9 mouse cellular contexts compared by ENCODE assay signal in the genomic region with DNA sequence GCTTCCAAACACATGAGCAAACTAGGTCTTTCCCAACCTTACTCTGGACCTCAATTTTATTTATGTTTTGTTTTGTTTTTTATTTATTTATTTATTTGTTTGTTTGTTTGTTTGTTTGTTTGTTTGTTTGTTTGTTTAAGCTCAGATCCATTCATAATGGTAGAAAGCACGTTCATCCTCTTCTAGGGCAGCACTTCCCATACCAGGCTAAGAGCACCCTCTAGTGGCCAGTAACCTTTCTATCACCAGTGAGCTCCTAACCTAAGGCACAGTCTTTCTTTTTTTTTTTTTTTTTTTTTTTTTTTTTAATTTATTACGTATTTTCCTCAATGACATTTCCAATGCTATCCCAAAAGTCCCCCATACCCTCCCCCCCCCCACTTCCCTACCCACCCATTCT. TPM values are rescaled to one million over a fixed set of nuclear protein-coding genes. Genes with fewer than 3 reads are reported as not detected.
DNase-seq lines count a peak whose midpoint lies in the region; ATAC-seq and TF ChIP-seq lines count a peak whose summit lies in the region.
"Not testable (repeated sequence)": the region's sequence is repeated elsewhere in the genome, so short reads cannot be mapped to it uniquely, and the experiment has no call there.
"Had no signal": no experiment of that assay in that cellular context is flagged by ENCODE, and none has a peak within 500 bp of the region (broad histone marks: within the 10 kb centered on the region; RNA-seq: fewer than 3 reads in every experiment).

No protein-coding gene starts in this region.

- intact Hi-C loops in left cerebral cortex, postnatal 10 days (cut with DNase I): loop anchor here (5.0 kb wide), 1 partner anchor 36 kb away; a partner anchor contains a TSS

- not testable (repeated sequence) for H3K27ac ChIP-seq in intestine, embryonic 15.5 days

- in situ Hi-C loops in Patski (cut with MboI; ENCODE audit: low pct_unique_long_range_greater_than_20kb): loop anchor here (5.0 to 10.0 kb wide), 2 partner anchors 36 to 489 kb away; a partner anchor contains a TSS

- not testable (repeated sequence) for TF ChIP-seq CTCF in Patski (IDR thresholded peaks at IDR 0.05)

- not testable (repeated sequence) for H3K4me3 ChIP-seq in intestine, embryonic 15.5 days (replicated peaks)

- not testable (repeated sequence) for H3K4me2 ChIP-seq in intestine, embryonic 15.5 days (replicated peaks)

- H3K27me3 ChIP-seq in Patski; intestine, embryonic 15.5 days (replicated peaks): not testable (repeated sequence)

- not testable (repeated sequence) for ATAC-seq in Patski
- ATAC-seq in intestine, embryonic 15.5 days: peak; percentile 65; the same call in 1 of the 2 replicates
- 0 out of 2 replicates have a peak, but pooled peaks have one; percentile 73 for ATAC-seq in megakaryocyte-erythroid progenitor cell, adult 5-6 weeks (replicated peaks; ENCODE audit: low FRiP score, low TSS enrichment, poor library complexity, severe bottlenecking)

- DNase-seq in Patski (ENCODE audit: low read depth, low spot score): peak; percentile 10
- DNase-seq in cerebellum, adult 9-11 months: peak; percentile 69
- DNase-seq in frontal cortex, postnatal 10 days (ENCODE audit: low spot score in 2 of 2): peak; percentile 31 to 41
- peak; percentile 47 to 63 for DNase-seq in left cerebral cortex, postnatal 10 days (ENCODE audit: extremely low spot score in 1 of 2, low spot score in 2 of 2)
- peak; percentile 44 for DNase-seq in right cerebral cortex, postnatal 14 days

- CTCF ChIA-PET in Patski (lab: Charles Lee): interaction anchor here (0.7 to 3.1 kb wide), 10 partner anchors 13 to 485 kb away, joined by 3 to 30 read pairs (median 4); a partner anchor contains a TSS

- not testable (repeated sequence) for H3K36me3 ChIP-seq in intestine, embryonic 15.5 days

- POLR2A ChIA-PET in Patski (lab: Charles Lee): interaction anchor here (0.7 kb wide), 1 partner anchor 36 kb away, joined by 4 read pairs; no protein-coding TSS in a partner anchor

- WGBS in intestine, embryonic 15.5 days: 6% methylated on average over 2 of the region's 2 CpGs

- not testable (repeated sequence) for H3K9ac ChIP-seq in intestine, embryonic 15.5 days

- not testable (repeated sequence) for H3K9me3 ChIP-seq in intestine, embryonic 15.5 days

- not testable (repeated sequence) for H3K4me1 ChIP-seq in intestine, embryonic 15.5 days (replicated peaks)

RNA-seq across cellular contexts. Expression of a gene that starts 9.3 kb away (rescaled TPM):
- polyA plus RNA-seq in Patski (2021): 0.03 TPM
- polyA plus RNA-seq in intestine, embryonic 15.5 days (2015; fragmentation: Nextera tagmentation; extraction: Ambion mirVana): 0.26 and 0.28 TPM in 2 replicates
- 10 to 100 TPM; 63.9 to 64.2 TPM for total RNA-seq in left cerebral cortex, postnatal 10 days (2021)
- total RNA-seq in megakaryocyte-erythroid progenitor cell, adult 5-6 weeks (2014; fragmentation: Nextera tagmentation): not detected in 2 replicates
- not detected in 2 replicates for total RNA-seq in megakaryocyte-erythroid progenitor cell, adult 5-6 weeks (2017)

RNA-seq across cellular contexts. Expression of a gene that starts 10.2 kb away (rescaled TPM):
- polyA plus RNA-seq in Patski (2021): 2.2 TPM
- 48.5 and 52.7 TPM in 2 replicates for polyA plus RNA-seq in intestine, embryonic 15.5 days (2015; fragmentation: Nextera tagmentation; extraction: Ambion mirVana)
- total RNA-seq in left cerebral cortex, postnatal 10 days (2021): 10 to 100 TPM; 33.2 to 34.7 TPM
- total RNA-seq in megakaryocyte-erythroid progenitor cell, adult 5-6 weeks (2014; fragmentation: Nextera tagmentation): 5.3 TPM in 1 of 2 replicates, not detected in the other
- 0.50 and 2.4 TPM in 2 replicates for total RNA-seq in megakaryocyte-erythroid progenitor cell, adult 5-6 weeks (2017)

RNA-seq across cellular contexts. Expression of a gene that starts 34.7 kb away (rescaled TPM):
- 23.4 TPM for polyA plus RNA-seq in Patski (2021)
- 58.2 and 60.6 TPM in 2 replicates for polyA plus RNA-seq in intestine, embryonic 15.5 days (2015; fragmentation: Nextera tagmentation; extraction: Ambion mirVana)
- total RNA-seq in left cerebral cortex, postnatal 10 days (2021): 10 to 100 TPM; 13.7 to 15.0 TPM
- 37.5 and 56.0 TPM in 2 replicates for total RNA-seq in megakaryocyte-erythroid progenitor cell, adult 5-6 weeks (2014; fragmentation: Nextera tagmentation)
- total RNA-seq in megakaryocyte-erythroid progenitor cell, adult 5-6 weeks (2017): 81.1 and 85.6 TPM in 2 replicates

RNA-seq across cellular contexts. Expression of a gene that starts 58.4 kb away (rescaled TPM):
- not detected for polyA plus RNA-seq in Patski (2021)
- polyA plus RNA-seq in intestine, embryonic 15.5 days (2015; fragmentation: Nextera tagmentation; extraction: Ambion mirVana): not detected in 2 replicates
- total RNA-seq in left cerebral cortex, postnatal 10 days (2021): not detected
- total RNA-seq in megakaryocyte-erythroid progenitor cell, adult 5-6 weeks (2014; fragmentation: Nextera tagmentation): not detected in 2 replicates
- total RNA-seq in megakaryocyte-erythroid progenitor cell, adult 5-6 weeks (2017): not detected in 2 replicates
- polyA plus RNA-seq: heart, embryonic 16.5 days; stomach, embryonic 14.5 days had no signal

Comparison
In these comparisons a context has a peak if more than half of its experiments do, and no peak if none do; other contexts are left out.
1. DNase-seq: peak in every context shown above with its lines; median percentile 69 in cerebellum, adult 9-11 months; 55 in left cerebral cortex, postnatal 10 days; 44 in right cerebral cortex, postnatal 14 days; 36 in frontal cortex, postnatal 10 days; 10 in Patski.
2. RNA of a gene that starts 9.3 kb away (total RNA-seq): 63.9 to 64.2 TPM in left cerebral cortex, postnatal 10 days; not detected in megakaryocyte-erythroid progenitor cell, adult 5-6 weeks; every median in the first group is over 10 times any median in the second.
3. RNA of a gene that starts 10.2 kb away (total RNA-seq): 33.2 to 34.7 TPM in left cerebral cortex, postnatal 10 days; 0.50 to 5.3 TPM in megakaryocyte-erythroid progenitor cell, adult 5-6 weeks; every median in the first group is over 4 times any median in the second.